ENCODE assay signal across 29 mouse cellular contexts in the genomic region with DNA sequence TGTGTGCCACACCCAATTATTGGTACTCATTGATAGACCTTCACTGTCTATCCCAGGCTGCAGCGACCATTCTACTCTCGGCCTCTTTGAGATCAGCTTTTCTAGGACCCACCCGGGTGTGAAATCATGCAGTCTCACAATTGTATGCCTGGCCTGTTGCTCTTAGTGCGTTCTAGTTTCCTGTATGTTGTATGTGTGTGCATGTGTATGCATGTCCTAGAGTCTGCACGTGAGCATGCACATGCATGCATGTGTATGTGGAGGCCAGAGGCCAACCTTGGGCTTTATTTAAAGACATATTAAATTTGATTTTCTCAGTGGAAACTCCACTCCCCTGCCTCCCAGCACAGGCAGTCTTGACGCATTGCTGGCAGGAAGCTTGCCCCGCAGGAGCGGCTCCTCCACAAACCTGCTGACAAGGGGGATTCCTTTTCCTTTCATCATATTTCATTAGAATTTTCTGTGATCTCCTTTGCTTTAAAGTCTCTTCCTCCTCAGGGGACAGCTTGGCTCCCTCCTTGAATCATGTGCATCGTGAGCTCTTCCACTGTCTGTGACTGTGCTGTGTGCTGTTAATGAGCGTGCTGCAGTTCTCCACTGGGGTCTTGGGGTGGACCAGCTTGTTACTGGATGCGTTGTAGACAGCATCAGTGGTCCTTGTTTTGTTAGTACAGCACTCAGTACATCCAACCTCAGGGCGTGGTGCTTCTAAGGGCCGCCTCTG. TPM values are rescaled to one million over a fixed set of nuclear protein-coding genes. Genes with fewer than 3 reads are reported as not detected.
A peak's percentile ranks its signal among the peaks of the same experiment; 100 is the strongest.
DNase-seq lines count a peak whose midpoint lies in the region; ATAC-seq and TF ChIP-seq lines count a peak whose summit lies in the region.
"Had no signal": no experiment of that assay in that cellular context is flagged by ENCODE, and none has a peak within 500 bp of the region (broad histone marks: within the 10 kb centered on the region; RNA-seq: fewer than 3 reads in every experiment).

No protein-coding gene starts in this region.

- no peak overlapping the region for H3K27ac ChIP-seq in hindbrain, postnatal 0 days
- H3K27ac ChIP-seq in hindbrain, embryonic 10.5 days: no peak overlapping the region
- no peak overlapping the region for H3K27ac ChIP-seq in embryonic facial prominence, embryonic 10.5 days (replicated peaks)
- H3K27ac ChIP-seq in midbrain, embryonic 11.5 days (ENCODE audit: low read depth, low read length): no peak overlapping the region
- peak overlapping the region; percentile 47 for H3K27ac ChIP-seq in midbrain, embryonic 16.5 days (ENCODE audit: low read length)
- H3K27ac ChIP-seq in liver, embryonic 12.5 days: no peak overlapping the region
- H3K27ac ChIP-seq: embryonic facial prominence, embryonic 12.5 days; gastrocnemius, adult 2 months; heart, embryonic 13.5 days; kidney, postnatal 0 days; liver, embryonic 14.5 days; neural tube, embryonic 15.5 days had no signal

- no peak overlapping the region for H3K9ac ChIP-seq in hindbrain, postnatal 0 days (replicated peaks; ENCODE audit: low read length)
- H3K9ac ChIP-seq in midbrain, embryonic 11.5 days (ENCODE audit: low read length): no peak overlapping the region
- H3K9ac ChIP-seq in midbrain, embryonic 16.5 days (ENCODE audit: low read depth, low read length): no peak overlapping the region
- no peak overlapping the region for H3K9ac ChIP-seq in liver, embryonic 12.5 days
- H3K9ac ChIP-seq: embryonic facial prominence, embryonic 12.5 days; heart, embryonic 13.5 days; liver, embryonic 14.5 days; lung, embryonic 14.5 days; neural tube, embryonic 15.5 days had no signal

- H3K4me2 ChIP-seq in hindbrain, postnatal 0 days (ENCODE audit: low read depth, low read length): no peak overlapping the region
- no peak overlapping the region for H3K4me2 ChIP-seq in midbrain, embryonic 11.5 days
- H3K4me2 ChIP-seq in midbrain, embryonic 16.5 days (ENCODE audit: low read length): no peak overlapping the region
- no peak overlapping the region for H3K4me2 ChIP-seq in liver, embryonic 12.5 days
- H3K4me2 ChIP-seq: embryonic facial prominence, embryonic 12.5 days; heart, embryonic 13.5 days; lung, embryonic 14.5 days; neural tube, embryonic 15.5 days had no signal

- no peak for TF ChIP-seq CTCF in hindbrain, postnatal 0 days (IDR thresholded peaks at IDR 0.05; ENCODE audit: low read depth)

- WGBS in hindbrain, postnatal 0 days: 55% methylated on average over 13 of the region's 13 CpGs
- WGBS in hindbrain, embryonic 10.5 days: 63% methylated on average over 13 of the region's 13 CpGs
- 62% methylated on average over 13 of the region's 13 CpGs for WGBS in embryonic facial prominence, embryonic 10.5 days
- WGBS in midbrain, embryonic 11.5 days: 71% methylated on average over 13 of the region's 13 CpGs
- WGBS in midbrain, embryonic 16.5 days: 51% methylated on average over 13 of the region's 13 CpGs
- WGBS in liver, embryonic 12.5 days (ENCODE audit: insufficient replicate concordance): 61% methylated on average over 13 of the region's 13 CpGs

- no peaks in the 10 kb centered on the region for H3K36me3 ChIP-seq in hindbrain, postnatal 0 days (ENCODE audit: insufficient read depth, low read length)
- no peaks in the 10 kb centered on the region for H3K36me3 ChIP-seq in hindbrain, embryonic 10.5 days
- H3K36me3 ChIP-seq in embryonic facial prominence, embryonic 10.5 days (replicated peaks): no peaks in the 10 kb centered on the region
- H3K36me3 ChIP-seq in midbrain, embryonic 11.5 days (ENCODE audit: control insufficient read depth, insufficient read depth, low read length): no peaks in the 10 kb centered on the region
- no peaks in the 10 kb centered on the region for H3K36me3 ChIP-seq in midbrain, embryonic 16.5 days (ENCODE audit: control insufficient read depth, insufficient read depth, low read length)
- H3K36me3 ChIP-seq in liver, embryonic 12.5 days: no peaks in the 10 kb centered on the region
- H3K36me3 ChIP-seq: embryonic facial prominence, embryonic 12.5 days; heart, embryonic 13.5 days; neural tube, embryonic 15.5 days had no signal

- no peaks in the 10 kb centered on the region for H3K27me3 ChIP-seq in hindbrain, postnatal 0 days (ENCODE audit: insufficient read depth, low read length)
- no peaks in the 10 kb centered on the region for H3K27me3 ChIP-seq in hindbrain, embryonic 10.5 days (ENCODE audit: insufficient read depth, poor library complexity, severe bottlenecking)
- 0 out of 2 replicates have a peak, but pooled peaks cover 5% of the 10 kb centered on the region for H3K27me3 ChIP-seq in embryonic facial prominence, embryonic 10.5 days (replicated peaks; ENCODE audit: low read depth, poor library complexity, severe bottlenecking)
- H3K27me3 ChIP-seq in midbrain, embryonic 11.5 days (ENCODE audit: control insufficient read depth, insufficient read depth, low read length): no peaks in the 10 kb centered on the region
- no peaks in the 10 kb centered on the region for H3K27me3 ChIP-seq in midbrain, embryonic 16.5 days (ENCODE audit: control insufficient read depth, insufficient read depth, low read depth, low read length)
- peaks cover 8% of the 10 kb centered on the region; the same call in 1 of the 2 replicates for H3K27me3 ChIP-seq in liver, embryonic 12.5 days (replicated peaks)
- H3K27me3 ChIP-seq: embryonic facial prominence, embryonic 12.5 days; neural tube, embryonic 15.5 days had no signal

- H3K9me3 ChIP-seq in hindbrain, postnatal 0 days (ENCODE audit: low read length): no peaks in the 10 kb centered on the region
- no peaks in the 10 kb centered on the region for H3K9me3 ChIP-seq in hindbrain, embryonic 10.5 days
- H3K9me3 ChIP-seq in embryonic facial prominence, embryonic 10.5 days: no peaks in the 10 kb centered on the region
- no peaks in the 10 kb centered on the region for H3K9me3 ChIP-seq in midbrain, embryonic 11.5 days (ENCODE audit: control insufficient read depth, low read length)
- no peaks in the 10 kb centered on the region for H3K9me3 ChIP-seq in midbrain, embryonic 16.5 days (replicated peaks; ENCODE audit: control insufficient read depth, low read length, poor library complexity, severe bottlenecking)
- no peaks in the 10 kb centered on the region for H3K9me3 ChIP-seq in liver, embryonic 12.5 days (replicated peaks)
- H3K9me3 ChIP-seq: embryonic facial prominence, embryonic 12.5 days; heart, embryonic 13.5 days; neural tube, embryonic 15.5 days had no signal

- no peaks in the 10 kb centered on the region for H3K4me1 ChIP-seq in hindbrain, postnatal 0 days (ENCODE audit: insufficient read depth, low read length)
- peaks cover 19% of the 10 kb centered on the region for H3K4me1 ChIP-seq in hindbrain, embryonic 10.5 days (replicated peaks)
- H3K4me1 ChIP-seq in embryonic facial prominence, embryonic 10.5 days: peaks cover 18% of the 10 kb centered on the region
- H3K4me1 ChIP-seq in midbrain, embryonic 11.5 days (ENCODE audit: control insufficient read depth, insufficient read depth, low read length): no peaks in the 10 kb centered on the region
- H3K4me1 ChIP-seq in midbrain, embryonic 16.5 days (ENCODE audit: control insufficient read depth, insufficient read depth, low read length): no peaks in the 10 kb centered on the region
- peaks cover 15% of the 10 kb centered on the region for H3K4me1 ChIP-seq in liver, embryonic 12.5 days
- H3K4me1 ChIP-seq: neural tube, embryonic 15.5 days had no signal

- H3K4me3 ChIP-seq in hindbrain, postnatal 0 days (ENCODE audit: low read length): no peak overlapping the region
- no peak overlapping the region for H3K4me3 ChIP-seq in hindbrain, embryonic 10.5 days
- H3K4me3 ChIP-seq in embryonic facial prominence, embryonic 10.5 days: no peak overlapping the region
- no peak overlapping the region for H3K4me3 ChIP-seq in midbrain, embryonic 11.5 days (ENCODE audit: low read depth, low read length)
- no peak overlapping the region for H3K4me3 ChIP-seq in midbrain, embryonic 16.5 days (ENCODE audit: low read depth, low read length)
- H3K4me3 ChIP-seq in liver, embryonic 12.5 days: no peak overlapping the region
- H3K4me3 ChIP-seq: embryonic facial prominence, embryonic 12.5 days; erythroblast, embryonic 14.5 days; gastrocnemius, adult 2 months; heart, embryonic 13.5 days; neural tube, embryonic 15.5 days had no signal

- DNase-seq in hindbrain, postnatal 0 days (ENCODE audit: low spot score): no peak
- no peak for DNase-seq in hindbrain, embryonic 10.5 days (ENCODE audit: low spot score)
- DNase-seq in embryonic facial prominence, embryonic 10.5 days (ENCODE audit: low spot score): peak; percentile 5
- no peak for DNase-seq in midbrain, embryonic 11.5 days (ENCODE audit: low spot score, missing footprints)
- no peak for DNase-seq in frontal cortex, postnatal 36 days (ENCODE audit: low spot score in 2 of 2)
- DNase-seq: adrenal gland, postnatal 25 days; cerebellum, adult 18-20 months; cerebellum, postnatal 25 days; gastrocnemius, adult 2 months; gastrocnemius, postnatal 36 days; heart, postnatal 10 days; kidney, adult 8-10 months; kidney, postnatal 4 days; layer of hippocampus, postnatal 36 days; left cerebral cortex, postnatal 4 days; lung, embryonic 14.5 days; retina, postnatal 1 day; right cerebral cortex, postnatal 14 days; thymus, postnatal 14 days had no signal

- ATAC-seq in hindbrain, postnatal 0 days: peak; percentile 71; the same call in 1 of the 2 replicates
- peak; percentile 44; the same call in 1 of the 2 replicates for ATAC-seq in midbrain, embryonic 11.5 days (ENCODE audit: low FRiP score)
- ATAC-seq in midbrain, embryonic 16.5 days: peak; percentile 91
- no peak for ATAC-seq in liver, embryonic 12.5 days
- ATAC-seq: forebrain, embryonic 14.5 days; intestine, embryonic 16.5 days had no signal

RNA-seq across cellular contexts. Expression of gene Uck2, which starts 10.7 kb away (rescaled TPM):
- 71.8 and 91.3 TPM in 2 replicates for total RNA-seq in hindbrain, postnatal 0 days (2014; rRNA removed)
- 40.1 and 44.7 TPM in 2 replicates for polyA plus RNA-seq in hindbrain, postnatal 0 days (2015; fragmentation: Nextera tagmentation; extraction: Ambion mirVana)
- 113 and 125 TPM in 2 replicates for polyA plus RNA-seq in hindbrain, embryonic 10.5 days (2016; fragmentation: Nextera tagmentation; extraction: Ambion mirVana)
- polyA plus RNA-seq in embryonic facial prominence, embryonic 10.5 days (2016; fragmentation: Nextera tagmentation; extraction: Ambion mirVana): 120 and 128 TPM in 2 replicates
- polyA plus RNA-seq in midbrain, embryonic 11.5 days (2014; fragmentation: Nextera tagmentation; extraction: Ambion mirVana): 110 and 113 TPM in 2 replicates
- polyA plus RNA-seq in midbrain, embryonic 16.5 days (2015; fragmentation: Nextera tagmentation; extraction: Ambion mirVana): 48.9 and 52.3 TPM in 2 replicates
- 102 and 103 TPM in 2 replicates for polyA plus RNA-seq in liver, embryonic 12.5 days (2016; fragmentation: Nextera tagmentation; extraction: Ambion mirVana)

RNA-seq across cellular contexts. Expression of gene Tmco1, which starts 12.3 kb away (rescaled TPM):
- 47.5 and 63.2 TPM in 2 replicates for total RNA-seq in hindbrain, postnatal 0 days (2014; rRNA removed)
- polyA plus RNA-seq in hindbrain, postnatal 0 days (2015; fragmentation: Nextera tagmentation; extraction: Ambion mirVana): 70.4 and 80.8 TPM in 2 replicates
- 76.3 and 78.3 TPM in 2 replicates for polyA plus RNA-seq in hindbrain, embryonic 10.5 days (2016; fragmentation: Nextera tagmentation; extraction: Ambion mirVana)
- 65.4 and 65.7 TPM in 2 replicates for polyA plus RNA-seq in embryonic facial prominence, embryonic 10.5 days (2016; fragmentation: Nextera tagmentation; extraction: Ambion mirVana)
- 94.2 and 105 TPM in 2 replicates for polyA plus RNA-seq in midbrain, embryonic 11.5 days (2014; fragmentation: Nextera tagmentation; extraction: Ambion mirVana)
- polyA plus RNA-seq in midbrain, embryonic 16.5 days (2015; fragmentation: Nextera tagmentation; extraction: Ambion mirVana): 81.2 and 84.4 TPM in 2 replicates
- 70.7 and 74.2 TPM in 2 replicates for polyA plus RNA-seq in liver, embryonic 12.5 days (2016; fragmentation: Nextera tagmentation; extraction: Ambion mirVana)

RNA-seq across cellular contexts. Expression of gene Aldh9a1, which starts 54.0 kb away (rescaled TPM):
- total RNA-seq in hindbrain, postnatal 0 days (2014; rRNA removed): 11.6 and 13.1 TPM in 2 replicates
- 42.9 and 44.2 TPM in 2 replicates for polyA plus RNA-seq in hindbrain, postnatal 0 days (2015; fragmentation: Nextera tagmentation; extraction: Ambion mirVana)
- 39.5 and 48.8 TPM in 2 replicates for polyA plus RNA-seq in hindbrain, embryonic 10.5 days (2016; fragmentation: Nextera tagmentation; extraction: Ambion mirVana)
- 53.7 and 56.9 TPM in 2 replicates for polyA plus RNA-seq in embryonic facial prominence, embryonic 10.5 days (2016; fragmentation: Nextera tagmentation; extraction: Ambion mirVana)
- polyA plus RNA-seq in midbrain, embryonic 11.5 days (2014; fragmentation: Nextera tagmentation; extraction: Ambion mirVana): 33.4 and 36.5 TPM in 2 replicates
- 35.9 and 38.3 TPM in 2 replicates for polyA plus RNA-seq in midbrain, embryonic 16.5 days (2015; fragmentation: Nextera tagmentation; extraction: Ambion mirVana)
- 94.4 and 99.5 TPM in 2 replicates for polyA plus RNA-seq in liver, embryonic 12.5 days (2016; fragmentation: Nextera tagmentation; extraction: Ambion mirVana)
